Mouse (Mus musculus): Measurements from ENCODE around the gene Hspa1a. TPM values are rescaled to one million over a fixed set of nuclear protein-coding genes. Genes with fewer than 3 reads are reported as not detected.
A peak's percentile ranks its signal among the peaks of the same experiment; 100 is the strongest.

Hspa1a gene
- total and polyA plus RNA-seq, 2 experiments from 2014 or later, result 8.5 to 13.8 TPM

DNA sequence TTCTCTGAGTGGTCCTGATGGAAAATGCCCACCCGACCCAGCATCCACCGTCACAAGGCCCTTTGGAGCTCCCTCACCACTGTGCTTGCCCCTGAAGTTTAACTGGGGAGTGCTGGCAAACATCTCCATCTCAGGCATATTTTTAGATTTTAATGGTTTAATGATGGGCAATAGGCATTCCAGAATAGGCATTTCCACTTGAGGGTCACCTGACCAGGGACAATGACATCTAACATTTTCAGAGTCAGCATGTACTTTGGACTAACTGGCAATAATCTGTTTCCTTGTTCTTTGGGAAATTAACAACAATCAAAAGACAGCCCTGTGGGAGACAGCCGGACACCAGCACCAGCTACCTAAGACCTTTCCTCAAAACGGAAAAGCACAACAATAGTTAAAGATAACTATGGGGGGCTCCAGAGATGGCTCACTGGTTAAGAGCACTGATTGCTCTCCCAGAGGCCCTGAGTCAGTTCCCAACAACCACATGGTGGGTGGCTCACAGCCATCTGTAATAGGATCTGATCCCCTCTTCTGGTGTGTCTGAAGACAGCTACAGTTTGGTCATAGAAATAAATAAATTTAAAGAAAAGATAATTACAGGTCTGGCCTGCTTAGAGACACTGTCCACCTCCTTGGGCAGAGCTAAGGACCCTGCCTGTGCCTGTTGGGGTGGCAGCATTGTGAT lies 28.7 kb downstream of the Hspa1a start:
- 83% methylated on average over 4 of the region's 4 CpGs for WGBS

DNA sequence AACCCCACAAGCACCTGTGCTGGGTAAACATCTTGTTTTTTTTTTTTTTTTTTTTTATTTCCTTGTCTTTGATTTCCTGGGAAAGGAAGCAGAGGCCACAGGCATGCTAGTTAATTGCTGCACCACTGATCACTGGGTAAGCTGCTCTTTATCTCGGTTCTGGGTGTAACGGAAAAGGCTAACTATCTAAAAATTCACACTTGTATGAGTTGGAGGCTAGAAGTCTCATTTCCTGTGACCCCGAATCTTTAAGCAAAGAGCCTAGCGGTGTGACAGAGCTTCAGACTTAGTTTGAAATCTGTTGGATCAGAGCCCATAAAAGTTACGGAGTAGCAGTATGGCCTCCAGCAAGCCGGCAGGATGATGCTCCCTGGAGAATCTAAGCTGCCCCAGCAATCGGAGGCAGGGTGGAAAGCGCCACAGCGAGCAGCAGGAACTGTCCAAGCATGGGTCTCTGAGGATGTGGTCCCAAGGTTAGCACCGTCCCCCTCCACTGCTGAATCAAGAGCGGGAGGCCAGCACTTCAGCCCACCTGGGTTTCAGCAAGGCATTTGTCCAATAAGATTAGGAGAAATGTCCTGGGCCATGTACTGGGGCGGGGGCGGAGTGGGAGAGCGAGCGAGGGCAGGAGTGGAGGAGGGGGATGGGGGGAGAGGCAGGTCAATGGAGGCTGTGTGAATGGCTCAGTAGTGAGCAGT lies 30.5 kb downstream of the Hspa1a start:
- H3K9ac ChIP-seq, result no peak overlapping the region
- H3K36me3 ChIP-seq (ENCODE audit: insufficient read depth), result no peaks in the 10 kb centered on the region
- H3K27me3 ChIP-seq (ENCODE audit: insufficient read depth, low read length), result no peaks in the 10 kb centered on the region
- no peaks in the 10 kb centered on the region for H3K9me3 ChIP-seq (ENCODE audit: low read length)
- H3K27ac ChIP-seq (ENCODE audit: low read depth, low read length), result no peak overlapping the region
- ATAC-seq (no peak), DNase-seq (no peak)
- peak overlapping the region; percentile 30; the same call in 1 of the 2 replicates for H3K4me2 ChIP-seq (ENCODE audit: low read depth)
- whole genome bisulfite sequencing, result 5% methylated on average over 15 of the region's 15 CpGs
- no peaks in the 10 kb centered on the region for H3K4me1 ChIP-seq (ENCODE audit: insufficient read depth)
- no peak for TF ChIP-seq CTCF (IDR thresholded peaks at IDR 0.05; ENCODE audit: low read depth)
- H3K4me3 ChIP-seq (ENCODE audit: low read depth, low read length), result 0 out of 2 replicates have a peak overlapping the region, but pooled peaks have one; percentile 1

More for the DNA sequence above, 28.7 kb downstream of the Hspa1a start:
- TF ChIP-seq CTCF (IDR thresholded peaks at IDR 0.05; ENCODE audit: low read depth), result no peak
- H3K27me3 ChIP-seq (ENCODE audit: insufficient read depth, low read length), result no peaks in the 10 kb centered on the region
- DNase-seq (no peak), ATAC-seq (no peak)
- H3K36me3 ChIP-seq (ENCODE audit: insufficient read depth), result no peaks in the 10 kb centered on the region
- H3K27ac ChIP-seq (ENCODE audit: low read depth, low read length), result no peak overlapping the region
- H3K9me3 ChIP-seq (ENCODE audit: low read length), result no peaks in the 10 kb centered on the region
- no peaks in the 10 kb centered on the region for H3K4me1 ChIP-seq (ENCODE audit: insufficient read depth)
- H3K4me2 ChIP-seq (ENCODE audit: low read depth), result no peak overlapping the region
- H3K4me3 ChIP-seq (ENCODE audit: low read depth, low read length), result no peak overlapping the region
- no peak overlapping the region for H3K9ac ChIP-seq

DNA sequence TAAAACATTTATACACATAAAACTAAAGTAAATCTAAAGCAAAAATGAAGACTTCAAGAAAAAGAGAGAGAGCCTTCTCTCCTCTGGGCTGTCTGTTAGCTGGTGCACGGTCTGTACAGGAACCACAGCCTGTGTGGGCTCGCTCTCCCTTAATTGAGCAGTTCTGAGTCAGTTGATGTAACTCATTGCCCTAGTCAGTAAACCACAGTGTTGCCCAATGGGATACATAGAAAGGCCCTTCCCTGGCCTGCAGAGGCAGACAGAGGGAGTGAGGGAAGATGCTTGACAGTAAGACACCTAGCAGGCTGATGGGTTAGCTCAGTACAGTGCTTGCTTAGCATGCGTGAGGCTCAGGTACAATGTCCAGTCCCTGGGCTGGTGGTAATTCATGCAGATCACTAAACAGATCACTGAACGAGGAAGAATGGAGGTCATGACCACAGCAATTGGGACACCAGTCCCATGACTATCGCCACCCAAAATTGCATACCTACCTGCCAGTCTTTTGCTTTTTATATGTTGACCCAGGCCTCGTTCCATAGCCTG lies 33.9 kb downstream of the Hspa1a start:
- ATAC-seq (no peak), DNase-seq (no peak)
- Histone ChIP-seq H3K36me3 (ENCODE audit: insufficient read depth) (peaks cover 20% of the 10 kb centered on the region), H3K4me1 (ENCODE audit: insufficient read depth) (no peaks in the 10 kb centered on the region), H3K9ac (no peak overlapping the region), H3K9me3 (ENCODE audit: low read length) (no peaks in the 10 kb centered on the region), H3K27ac (ENCODE audit: low read depth, low read length) (no peak overlapping the region), H3K4me3 (ENCODE audit: low read depth, low read length) (no peak overlapping the region), H3K27me3 (ENCODE audit: insufficient read depth, low read length) (no peaks in the 10 kb centered on the region), H3K4me2 (ENCODE audit: low read depth) (no peak overlapping the region)
- TF ChIP-seq CTCF (IDR thresholded peaks at IDR 0.05; ENCODE audit: low read depth), result no peak
- 85% methylated on average over 6 of the region's 6 CpGs for WGBS

DNA sequence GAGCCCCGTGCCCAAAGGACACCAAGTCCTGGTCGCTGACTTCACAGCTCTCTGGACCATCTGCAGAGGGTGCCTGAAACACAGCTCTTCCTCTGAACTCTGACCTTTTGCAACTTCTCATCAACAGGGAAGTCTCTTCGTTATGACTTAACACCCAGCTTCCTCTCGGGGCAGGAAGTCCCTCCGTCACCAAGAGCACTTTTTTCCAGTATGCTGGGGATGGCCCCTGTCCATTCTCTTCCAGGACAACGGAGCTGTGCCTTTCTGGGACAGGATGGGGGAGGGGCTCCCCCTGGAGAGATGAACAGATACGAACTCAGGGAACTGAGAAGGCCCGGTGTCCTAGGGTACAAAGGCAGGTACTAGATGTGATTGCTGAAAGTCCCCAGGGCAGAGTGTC lies 37.1 kb downstream of the Hspa1a start:
- WGBS, result 59% methylated on average over 8 of the region's 8 CpGs
- H3K4me1 ChIP-seq (ENCODE audit: insufficient read depth), result peaks cover 7% of the 10 kb centered on the region
- no peak overlapping the region for H3K4me3 ChIP-seq (ENCODE audit: low read depth, low read length)
- H3K4me2 ChIP-seq (ENCODE audit: low read depth), result no peak overlapping the region
- no peak overlapping the region for H3K27ac ChIP-seq (ENCODE audit: low read depth, low read length)
- no peak overlapping the region for H3K9ac ChIP-seq
- TF ChIP-seq CTCF (IDR thresholded peaks at IDR 0.05; ENCODE audit: low read depth), result no peak
- no peaks in the 10 kb centered on the region for H3K27me3 ChIP-seq (ENCODE audit: insufficient read depth, low read length)
- DNase-seq (no peak), ATAC-seq (no peak)
- peaks cover 20% of the 10 kb centered on the region for H3K36me3 ChIP-seq (ENCODE audit: insufficient read depth)
- H3K9me3 ChIP-seq (ENCODE audit: low read length), result no peaks in the 10 kb centered on the region

DNA sequence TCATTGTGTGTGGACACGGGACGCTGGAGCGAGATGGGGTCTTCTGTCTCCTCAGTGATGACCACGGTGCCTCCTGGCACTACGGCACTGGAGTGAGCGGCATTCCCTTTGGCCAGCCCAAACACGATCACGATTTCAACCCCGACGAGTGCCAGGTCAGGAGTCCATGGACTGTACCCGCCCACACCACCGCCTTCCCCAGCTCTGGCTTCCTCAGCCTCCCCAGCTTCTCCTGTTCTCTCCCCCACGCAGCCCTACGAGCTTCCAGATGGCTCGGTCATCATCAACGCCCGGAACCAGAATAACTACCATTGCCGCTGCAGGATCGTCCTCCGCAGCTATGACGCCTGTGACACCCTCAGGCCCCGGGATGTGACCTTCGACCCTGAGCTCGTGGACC lies 37.9 kb downstream of the Hspa1a start:
- DNase-seq (no peak), ATAC-seq (no peak)
- no peaks in the 10 kb centered on the region for H3K9me3 ChIP-seq (ENCODE audit: low read length)
- H3K36me3 ChIP-seq (ENCODE audit: insufficient read depth), result peaks cover 20% of the 10 kb centered on the region
- no peaks in the 10 kb centered on the region for H3K27me3 ChIP-seq (ENCODE audit: insufficient read depth, low read length)
- no peak for TF ChIP-seq CTCF (IDR thresholded peaks at IDR 0.05; ENCODE audit: low read depth)
- H3K4me2 ChIP-seq (ENCODE audit: low read depth), result no peak overlapping the region
- H3K4me1 ChIP-seq (ENCODE audit: insufficient read depth), result peaks cover 7% of the 10 kb centered on the region
- no peak overlapping the region for H3K9ac ChIP-seq
- WGBS, result 75% methylated on average over 24 of the region's 24 CpGs
- H3K27ac ChIP-seq (ENCODE audit: low read depth, low read length), result no peak overlapping the region
- no peak overlapping the region for H3K4me3 ChIP-seq (ENCODE audit: low read depth, low read length)

DNA sequence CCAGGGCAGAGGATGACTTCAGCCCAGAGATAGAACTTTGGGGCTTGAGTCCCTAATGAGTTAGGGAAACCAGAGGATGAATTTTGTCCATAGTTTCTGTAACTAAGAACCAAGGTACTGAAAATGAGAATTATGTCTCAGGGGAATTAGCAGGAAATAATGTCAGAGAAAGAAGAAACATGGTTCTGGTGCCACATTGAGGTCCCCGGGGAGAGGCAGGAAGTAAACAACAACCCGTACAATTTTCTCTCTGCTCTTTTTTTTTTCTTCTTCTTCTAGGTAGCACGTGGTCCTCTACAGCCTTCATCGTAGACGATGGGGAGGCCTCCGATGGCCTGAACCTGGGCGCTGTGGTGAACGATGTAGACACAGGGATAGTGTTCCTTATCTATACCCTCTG lies 39.7 kb downstream of the Hspa1a start:
- WGBS, result 91% methylated on average over 8 of the region's 8 CpGs
- no peak for TF ChIP-seq CTCF (IDR thresholded peaks at IDR 0.05; ENCODE audit: low read depth)
- ATAC-seq, result no peak
- no peak overlapping the region for H3K27ac ChIP-seq (ENCODE audit: low read depth, low read length)
- peaks cover 7% of the 10 kb centered on the region for H3K4me1 ChIP-seq (ENCODE audit: insufficient read depth)
- DNase-seq, result no peak
- peak overlapping the region; percentile 87 for H3K4me3 ChIP-seq (ENCODE audit: low read depth, low read length)
- no peaks in the 10 kb centered on the region for H3K27me3 ChIP-seq (ENCODE audit: insufficient read depth, low read length)
- peaks cover 20% of the 10 kb centered on the region for H3K36me3 ChIP-seq (ENCODE audit: insufficient read depth)
- peak overlapping the region; percentile 88 for H3K9ac ChIP-seq
- no peaks in the 10 kb centered on the region for H3K9me3 ChIP-seq (ENCODE audit: low read length)
- peak overlapping the region; percentile 99 for H3K4me2 ChIP-seq (ENCODE audit: low read depth)

DNA sequence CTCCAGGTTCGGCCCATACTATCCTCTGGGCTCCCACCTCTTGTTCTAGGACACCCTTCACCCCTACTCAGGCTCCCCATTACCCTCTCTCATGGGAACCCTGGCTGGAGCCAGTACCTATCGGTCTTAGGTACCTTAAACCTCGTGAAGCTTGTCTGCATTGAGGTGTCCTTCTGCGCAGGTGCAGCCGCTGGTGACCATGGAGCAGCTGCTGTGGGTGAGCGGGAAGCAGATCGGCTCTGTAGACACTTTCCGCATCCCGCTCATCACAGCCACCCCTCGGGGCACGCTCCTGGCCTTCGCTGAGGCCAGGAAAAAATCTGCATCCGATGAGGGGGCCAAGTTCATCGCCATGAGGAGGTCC lies 40.2 kb downstream of the Hspa1a start:
- no peaks in the 10 kb centered on the region for H3K9me3 ChIP-seq (ENCODE audit: low read length)
- peaks cover 7% of the 10 kb centered on the region for H3K4me1 ChIP-seq (ENCODE audit: insufficient read depth)
- peak; percentile 38 for DNase-seq
- H3K4me2 ChIP-seq (ENCODE audit: low read depth), result peak overlapping the region; percentile 99
- TF ChIP-seq CTCF (IDR thresholded peaks at IDR 0.05; ENCODE audit: low read depth), result no peak
- WGBS, result 11% methylated on average over 14 of the region's 14 CpGs
- H3K36me3 ChIP-seq (ENCODE audit: insufficient read depth), result peaks cover 20% of the 10 kb centered on the region
- H3K27me3 ChIP-seq (ENCODE audit: insufficient read depth, low read length), result no peaks in the 10 kb centered on the region
- peak overlapping the region; percentile 88 for H3K9ac ChIP-seq
- H3K27ac ChIP-seq (ENCODE audit: low read depth, low read length), result peak overlapping the region; percentile 67
- peak overlapping the region; percentile 87 for H3K4me3 ChIP-seq (ENCODE audit: low read depth, low read length)
- ATAC-seq, result peak; percentile 5

Measured in forebrain, postnatal 0 days (tissue).